Mouse (Mus musculus): ENCODE data around the gene Ttc7b.

- no peak for TF ChIP-seq CTCF (IDR thresholded peaks at IDR 0.05; ENCODE audit: borderline replicate concordance, extremely low read depth, insufficient read depth, insufficient read length)
- TF ChIP-seq POLR2A (IDR thresholded peaks at IDR 0.05; ENCODE audit: borderline replicate concordance, extremely low read depth, insufficient read depth, insufficient read length, poor library complexity, severe bottlenecking): no peak
Observed at GRCm38 (mm10) chr12:100310471-100311392, 209.9 kb downstream of the Ttc7b start.

Measured in brain, embryonic 14.5 days (tissue).